Mouse (Mus musculus): ENCODE data around the gene Mfap5. TPM values are rescaled to one million over a fixed set of nuclear protein-coding genes. Genes with fewer than 3 reads are reported as not detected.
"Not testable (repeated sequence)": the region's sequence is repeated elsewhere in the genome, so short reads cannot be mapped to it uniquely, and the experiment has no call there.

Gene Mfap5
- 0.60 and 1.9 TPM in 2 replicates for polyA plus RNA-seq (2014; fragmentation: Nextera tagmentation; extraction: Ambion mirVana)

- Histone ChIP-seq H3K9ac (replicated peaks; ENCODE audit: low read length) (no peak within 1 kb of the TSS), H3K9me3 (replicated peaks; ENCODE audit: control insufficient read depth, low read length) (no peaks in the 10 kb centered on the region), H3K27me3 (ENCODE audit: control insufficient read depth, insufficient read depth, low read length) (no peaks in the 10 kb centered on the region; the same call in 1 of the 2 replicates), H3K4me2 (ENCODE audit: low read depth, low read length) (no peak within 1 kb of the TSS), H3K27ac (replicated peaks; ENCODE audit: low read depth, low read length) (no peak within 1 kb of the TSS), H3K36me3 (replicated peaks; ENCODE audit: control insufficient read depth, insufficient read depth, low read depth, low read length) (no peaks in the 10 kb centered on the region), H3K4me3 (ENCODE audit: low read depth, low read length) (no peak within 1 kb of the TSS), H3K4me1 (ENCODE audit: control insufficient read depth, insufficient read depth, low read length) (no peaks in the 10 kb centered on the region)
- no peak for DNase-seq (ENCODE audit: low spot score)
- ATAC-seq (replicated peaks; ENCODE audit: insufficient number of reproducible peaks, low FRiP score, low TSS enrichment, low read depth): no peak
- WGBS: 91% methylated on average over 3 of the region's 3 CpGs
Observed at GRCm38 (mm10) chr6:122505545-122505944, at the start of gene Mfap5. Gene Mfap5, plus strand, starts transcription at chr6:122505845.

- WGBS: 93% methylated on average over 8 of the region's 8 CpGs
- no peak overlapping the region for H3K9ac ChIP-seq (replicated peaks; ENCODE audit: low read length)
- no peaks in the 10 kb centered on the region for H3K9me3 ChIP-seq (replicated peaks; ENCODE audit: control insufficient read depth, low read length)
- DNase-seq (ENCODE audit: low spot score) (no peak), ATAC-seq (replicated peaks; ENCODE audit: insufficient number of reproducible peaks, low FRiP score, low TSS enrichment, low read depth) (no peak)
- H3K4me3 ChIP-seq (ENCODE audit: low read depth, low read length): no peak overlapping the region
- no peaks in the 10 kb centered on the region for H3K4me1 ChIP-seq (ENCODE audit: control insufficient read depth, insufficient read depth, low read length)
- no peak overlapping the region for H3K4me2 ChIP-seq (ENCODE audit: low read depth, low read length)
- H3K36me3 ChIP-seq (replicated peaks; ENCODE audit: control insufficient read depth, insufficient read depth, low read depth, low read length): peaks cover 4% of the 10 kb centered on the region
- no peak overlapping the region for H3K27ac ChIP-seq (replicated peaks; ENCODE audit: low read depth, low read length)
- H3K27me3 ChIP-seq (ENCODE audit: control insufficient read depth, insufficient read depth, low read length): no peaks in the 10 kb centered on the region
Observed at GRCm38 (mm10) chr6:122458946-122459693, 46.5 kb upstream of the Mfap5 start.

GRCm38 (mm10) chr6:122466092-122466713, 39.4 kb upstream of the Mfap5 start:
- Histone ChIP-seq H3K36me3 (replicated peaks; ENCODE audit: control insufficient read depth, insufficient read depth, low read depth, low read length) (peaks cover 4% of the 10 kb centered on the region), H3K9ac (replicated peaks; ENCODE audit: low read length) (no peak overlapping the region), H3K27me3 (ENCODE audit: control insufficient read depth, insufficient read depth, low read length) (no peaks in the 10 kb centered on the region), H3K4me3 (ENCODE audit: low read depth, low read length) (no peak overlapping the region), H3K4me2 (ENCODE audit: low read depth, low read length) (no peak overlapping the region), H3K9me3 (replicated peaks; ENCODE audit: control insufficient read depth, low read length) (no peaks in the 10 kb centered on the region), H3K4me1 (ENCODE audit: control insufficient read depth, insufficient read depth, low read length) (no peaks in the 10 kb centered on the region), H3K27ac (replicated peaks; ENCODE audit: low read depth, low read length) (no peak overlapping the region)
- no peak for ATAC-seq (replicated peaks; ENCODE audit: insufficient number of reproducible peaks, low FRiP score, low TSS enrichment, low read depth)
- 91% methylated on average over 3 of the region's 3 CpGs for whole genome bisulfite sequencing
- no peak for DNase-seq (ENCODE audit: low spot score)

- H3K27me3 ChIP-seq (ENCODE audit: control insufficient read depth, insufficient read depth, low read length): no peaks in the 10 kb centered on the region
- no peak overlapping the region for H3K4me2 ChIP-seq (ENCODE audit: low read depth, low read length)
- no peak for DNase-seq (ENCODE audit: low spot score)
- H3K27ac ChIP-seq (replicated peaks; ENCODE audit: low read depth, low read length): no peak overlapping the region
- WGBS: 93% methylated on average over 15 of the region's 15 CpGs
- no peaks in the 10 kb centered on the region for H3K9me3 ChIP-seq (replicated peaks; ENCODE audit: control insufficient read depth, low read length)
- no peaks in the 10 kb centered on the region; the same call in none of the 2 replicates for H3K36me3 ChIP-seq (replicated peaks; ENCODE audit: control insufficient read depth, insufficient read depth, low read depth, low read length)
- H3K9ac ChIP-seq (replicated peaks; ENCODE audit: low read length): no peak overlapping the region
- no peak for ATAC-seq (replicated peaks; ENCODE audit: insufficient number of reproducible peaks, low FRiP score, low TSS enrichment, low read depth)
- no peak overlapping the region for H3K4me3 ChIP-seq (ENCODE audit: low read depth, low read length)
- H3K4me1 ChIP-seq (ENCODE audit: control insufficient read depth, insufficient read depth, low read length): no peaks in the 10 kb centered on the region
Observed at GRCm38 (mm10) chr6:122469030-122469640, 36.5 kb upstream of the Mfap5 start.

- Histone ChIP-seq H3K4me2 (ENCODE audit: low read depth, low read length) (no peak overlapping the region), H3K4me1 (ENCODE audit: control insufficient read depth, insufficient read depth, low read length) (no peaks in the 10 kb centered on the region), H3K9ac (replicated peaks; ENCODE audit: low read length) (no peak overlapping the region), H3K4me3 (ENCODE audit: low read depth, low read length) (no peak overlapping the region), H3K27ac (replicated peaks; ENCODE audit: low read depth, low read length) (no peak overlapping the region), H3K36me3 (replicated peaks; ENCODE audit: control insufficient read depth, insufficient read depth, low read depth, low read length) (no peaks in the 10 kb centered on the region; the same call in none of the 2 replicates), H3K27me3 (ENCODE audit: control insufficient read depth, insufficient read depth, low read length) (no peaks in the 10 kb centered on the region), H3K9me3 (replicated peaks; ENCODE audit: control insufficient read depth, low read length) (no peaks in the 10 kb centered on the region)
- DNase-seq (ENCODE audit: low spot score): no peak
- ATAC-seq (replicated peaks; ENCODE audit: insufficient number of reproducible peaks, low FRiP score, low TSS enrichment, low read depth): no peak
- WGBS: 95% methylated on average over 2 of the region's 2 CpGs
Observed at GRCm38 (mm10) chr6:122470240-122470639, 35.4 kb upstream of the Mfap5 start.

- not testable (repeated sequence) for DNase-seq (ENCODE audit: low spot score); H3K27me3 ChIP-seq (ENCODE audit: control insufficient read depth, insufficient read depth, low read length); H3K4me1 ChIP-seq (ENCODE audit: control insufficient read depth, insufficient read depth, low read length); H3K9ac ChIP-seq (replicated peaks; ENCODE audit: low read length); H3K4me2 ChIP-seq (ENCODE audit: low read depth, low read length); ATAC-seq (replicated peaks; ENCODE audit: insufficient number of reproducible peaks, low FRiP score, low TSS enrichment, low read depth); H3K36me3 ChIP-seq (replicated peaks; ENCODE audit: control insufficient read depth, insufficient read depth, low read depth, low read length); H3K9me3 ChIP-seq (replicated peaks; ENCODE audit: control insufficient read depth, low read length); H3K4me3 ChIP-seq (ENCODE audit: low read depth, low read length); H3K27ac ChIP-seq (replicated peaks; ENCODE audit: low read depth, low read length)
- 88% methylated on average over 3 of the region's 3 CpGs for WGBS
Observed at GRCm38 (mm10) chr6:122471461-122471860, 34.2 kb upstream of the Mfap5 start.

GRCm38 (mm10) chr6:122478062-122478461, 27.6 kb upstream of the Mfap5 start:
- H3K4me2 ChIP-seq (ENCODE audit: low read depth, low read length): no peak overlapping the region
- H3K4me1 ChIP-seq (ENCODE audit: control insufficient read depth, insufficient read depth, low read length): no peaks in the 10 kb centered on the region
- no peak for DNase-seq (ENCODE audit: low spot score)
- H3K27me3 ChIP-seq (ENCODE audit: control insufficient read depth, insufficient read depth, low read length): no peaks in the 10 kb centered on the region
- H3K9ac ChIP-seq (replicated peaks; ENCODE audit: low read length): no peak overlapping the region
- 85% methylated on average over 3 of the region's 3 CpGs for WGBS
- ATAC-seq (replicated peaks; ENCODE audit: insufficient number of reproducible peaks, low FRiP score, low TSS enrichment, low read depth): no peak
- no peak overlapping the region for H3K27ac ChIP-seq (replicated peaks; ENCODE audit: low read depth, low read length)
- H3K9me3 ChIP-seq (replicated peaks; ENCODE audit: control insufficient read depth, low read length): no peaks in the 10 kb centered on the region
- H3K36me3 ChIP-seq (replicated peaks; ENCODE audit: control insufficient read depth, insufficient read depth, low read depth, low read length): no peaks in the 10 kb centered on the region
- no peak overlapping the region for H3K4me3 ChIP-seq (ENCODE audit: low read depth, low read length)
